Mouse (Mus musculus): Measurements from ENCODE around the gene Smim11. TPM values are rescaled to one million over a fixed set of nuclear protein-coding genes. Genes with fewer than 3 reads are reported as not detected.
A peak's percentile ranks its signal among the peaks of the same experiment; 100 is the strongest.

Smim11 gene
- total and polyA plus RNA-seq, 2 experiments: 19.2 to 22.3 TPM

DNA sequence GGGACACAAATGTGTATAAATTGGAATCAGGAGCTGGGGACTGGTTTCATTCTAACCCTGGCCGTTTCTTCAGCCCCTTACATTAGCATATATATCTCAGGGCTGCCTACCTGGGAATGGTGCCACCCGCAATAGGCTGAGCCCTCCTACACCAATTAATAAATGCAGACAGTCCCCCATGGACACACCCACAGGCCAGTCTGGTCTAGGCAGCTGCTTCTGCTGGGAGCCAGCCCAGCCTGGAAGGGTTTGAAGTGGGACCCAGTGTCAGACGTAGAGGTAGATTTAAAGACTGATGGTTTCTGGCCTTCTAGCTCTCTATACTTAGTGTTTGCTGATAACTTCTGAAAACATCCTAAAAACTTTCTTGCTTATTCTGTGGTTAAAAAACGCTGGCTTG is 8.0 kb downstream of the Smim11 start:
- no peak for TF ChIP-seq POLR2A (IDR thresholded peaks at IDR 0.05; ENCODE audit: extremely low read depth, insufficient read depth, low read length)
- no peak for TF ChIP-seq CTCF (IDR thresholded peaks at IDR 0.05; ENCODE audit: low read depth, low read length)
- H3K4me3 ChIP-seq (ENCODE audit: insufficient read depth, low read depth, low read length): no peak overlapping the region
- H3K9ac ChIP-seq (ENCODE audit: low read depth, low read length): no peak overlapping the region
- DNase-seq (ENCODE audit: extremely low read depth, low read depth, low spot score): no peak
- no peaks in the 10 kb centered on the region for H3K4me1 ChIP-seq (ENCODE audit: control insufficient read depth, insufficient read depth, low read length)
- no peaks in the 10 kb centered on the region for H3K79me2 ChIP-seq (ENCODE audit: control insufficient read depth, insufficient read depth, low read length)
- no peaks in the 10 kb centered on the region for H3K27me3 ChIP-seq (ENCODE audit: control insufficient read depth, insufficient read depth, low read length)
- no peak overlapping the region for H3K27ac ChIP-seq (replicated peaks; ENCODE audit: insufficient read depth, low read depth, low read length)
- 82% methylated on average over 4 of the region's 4 CpGs for WGBS
- H3K36me3 ChIP-seq (ENCODE audit: control insufficient read depth, insufficient read depth, low read length): peaks cover 17% of the 10 kb centered on the region

DNA sequence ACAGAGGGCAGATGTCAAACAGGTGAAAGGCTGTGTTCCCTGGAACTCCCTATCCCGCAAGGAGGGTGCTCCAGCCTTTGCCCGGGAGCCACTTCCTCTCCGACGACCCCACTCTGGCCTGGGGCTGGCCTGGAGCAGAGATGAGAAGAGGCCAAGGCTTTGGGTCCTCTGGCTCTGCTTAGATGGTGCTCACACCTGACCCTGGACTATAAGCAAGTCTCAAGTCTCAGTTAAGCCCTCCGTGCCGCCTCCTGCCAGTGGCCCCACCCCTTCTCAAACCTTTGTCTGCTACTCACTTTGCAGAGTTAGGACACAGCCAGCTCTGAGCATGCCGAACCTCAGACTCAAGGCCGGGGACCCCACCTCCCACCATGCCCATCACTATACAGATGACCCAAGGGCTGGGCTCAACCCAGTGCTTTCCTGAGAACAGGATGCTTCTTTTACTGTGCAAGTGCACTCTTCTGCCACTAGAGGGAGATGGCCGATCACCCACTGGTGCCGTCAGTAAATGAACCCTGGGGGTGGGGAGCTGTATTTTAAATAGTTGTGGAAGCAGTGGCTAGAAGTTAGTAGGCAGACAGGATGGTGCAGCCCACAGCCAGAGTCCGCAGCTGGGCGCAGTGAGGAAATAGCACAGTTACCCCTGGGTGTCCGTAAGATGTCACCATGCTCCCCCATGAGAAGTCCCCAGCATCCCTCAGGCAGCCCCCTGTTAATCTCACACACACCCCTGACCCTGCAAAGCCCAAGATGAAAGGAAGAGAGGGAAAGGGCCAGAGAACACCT is 13.1 kb downstream of the Smim11 start:
- Histone ChIP-seq H3K27me3 (ENCODE audit: control insufficient read depth, insufficient read depth, low read length) (no peaks in the 10 kb centered on the region), H3K36me3 (ENCODE audit: control insufficient read depth, insufficient read depth, low read length) (peaks cover 9% of the 10 kb centered on the region), H3K4me3 (ENCODE audit: insufficient read depth, low read depth, low read length) (no peak overlapping the region), H3K9ac (ENCODE audit: low read depth, low read length) (no peak overlapping the region), H3K4me1 (ENCODE audit: control insufficient read depth, insufficient read depth, low read length) (no peaks in the 10 kb centered on the region), H3K79me2 (ENCODE audit: control insufficient read depth, insufficient read depth, low read length) (no peaks in the 10 kb centered on the region), H3K27ac (replicated peaks; ENCODE audit: insufficient read depth, low read depth, low read length) (no peak overlapping the region)
- peak; percentile 6 for DNase-seq (ENCODE audit: extremely low read depth, low read depth, low spot score)
- TF ChIP-seq POLR2A (IDR thresholded peaks at IDR 0.05; ENCODE audit: extremely low read depth, insufficient read depth, low read length): no peak
- peak; percentile 77 for TF ChIP-seq CTCF (IDR thresholded peaks at IDR 0.05; ENCODE audit: low read depth, low read length)
- 55% methylated on average over 13 of the region's 13 CpGs for WGBS

GRCm38 (mm10) chr16:92316049-92316738 is 15.1 kb downstream of the Smim11 start:
- no peaks in the 10 kb centered on the region for H3K79me2 ChIP-seq (ENCODE audit: control insufficient read depth, insufficient read depth, low read length)
- no peaks in the 10 kb centered on the region for H3K4me1 ChIP-seq (ENCODE audit: control insufficient read depth, insufficient read depth, low read length)
- DNase-seq (ENCODE audit: extremely low read depth, low read depth, low spot score): no peak
- H3K9ac ChIP-seq (ENCODE audit: low read depth, low read length): no peak overlapping the region
- 90% methylated on average over 7 of the region's 7 CpGs for WGBS
- H3K36me3 ChIP-seq (ENCODE audit: control insufficient read depth, insufficient read depth, low read length): peaks cover 4% of the 10 kb centered on the region
- no peak overlapping the region for H3K27ac ChIP-seq (replicated peaks; ENCODE audit: insufficient read depth, low read depth, low read length)
- TF ChIP-seq CTCF (IDR thresholded peaks at IDR 0.05; ENCODE audit: low read depth, low read length) (no peak), POLR2A (IDR thresholded peaks at IDR 0.05; ENCODE audit: extremely low read depth, insufficient read depth, low read length) (no peak)
- H3K4me3 ChIP-seq (ENCODE audit: insufficient read depth, low read depth, low read length): no peak overlapping the region
- H3K27me3 ChIP-seq (ENCODE audit: control insufficient read depth, insufficient read depth, low read length): no peaks in the 10 kb centered on the region

- Histone ChIP-seq H3K36me3 (ENCODE audit: control insufficient read depth, insufficient read depth, low read length) (no peaks in the 10 kb centered on the region), H3K27me3 (ENCODE audit: control insufficient read depth, insufficient read depth, low read length) (no peaks in the 10 kb centered on the region), H3K9ac (ENCODE audit: low read depth, low read length) (no peak overlapping the region), H3K4me1 (ENCODE audit: control insufficient read depth, insufficient read depth, low read length) (no peaks in the 10 kb centered on the region), H3K4me3 (ENCODE audit: insufficient read depth, low read depth, low read length) (no peak overlapping the region), H3K79me2 (ENCODE audit: control insufficient read depth, insufficient read depth, low read length) (no peaks in the 10 kb centered on the region), H3K27ac (replicated peaks; ENCODE audit: insufficient read depth, low read depth, low read length) (no peak overlapping the region)
- 63% methylated on average over 20 of the region's 20 CpGs for WGBS
- TF ChIP-seq POLR2A (IDR thresholded peaks at IDR 0.05; ENCODE audit: extremely low read depth, insufficient read depth, low read length): no peak
- TF ChIP-seq CTCF (IDR thresholded peaks at IDR 0.05; ENCODE audit: low read depth, low read length): peak; percentile 63
- DNase-seq (ENCODE audit: extremely low read depth, low read depth, low spot score): no peak
These were observed 18.4 kb downstream of the Smim11 start for GRCm38 (mm10) chr16:92319353-92320109.

DNA sequence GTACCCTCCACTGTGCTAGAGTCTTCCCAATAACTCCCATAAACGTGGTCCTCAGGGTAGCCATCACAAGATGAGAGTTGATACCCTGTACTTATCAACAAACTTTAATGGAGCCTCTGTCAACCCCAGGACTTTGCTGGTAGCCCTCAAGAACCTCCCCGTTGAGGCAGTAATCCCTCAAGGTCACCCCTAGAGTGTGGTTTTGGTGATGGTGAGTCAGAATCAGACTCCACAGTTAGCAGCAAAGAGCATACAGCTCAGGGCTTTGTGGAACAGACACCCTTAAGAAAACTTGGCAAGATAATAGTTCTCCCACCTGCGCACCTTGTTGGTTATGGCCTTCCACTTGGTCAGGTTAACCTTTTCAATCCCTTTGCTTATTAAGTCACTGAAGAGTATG is 19.3 kb downstream of the Smim11 start:
- Histone ChIP-seq H3K27me3 (ENCODE audit: control insufficient read depth, insufficient read depth, low read length) (no peaks in the 10 kb centered on the region), H3K36me3 (ENCODE audit: control insufficient read depth, insufficient read depth, low read length) (no peaks in the 10 kb centered on the region), H3K27ac (replicated peaks; ENCODE audit: insufficient read depth, low read depth, low read length) (no peak overlapping the region), H3K4me1 (ENCODE audit: control insufficient read depth, insufficient read depth, low read length) (no peaks in the 10 kb centered on the region), H3K4me3 (ENCODE audit: insufficient read depth, low read depth, low read length) (no peak overlapping the region), H3K9ac (ENCODE audit: low read depth, low read length) (no peak overlapping the region), H3K79me2 (ENCODE audit: control insufficient read depth, insufficient read depth, low read length) (no peaks in the 10 kb centered on the region)
- no peak for DNase-seq (ENCODE audit: extremely low read depth, low read depth, low spot score)
- 79% methylated on average over 3 of the region's 3 CpGs for WGBS
- TF ChIP-seq CTCF (IDR thresholded peaks at IDR 0.05; ENCODE audit: low read depth, low read length) (no peak), POLR2A (IDR thresholded peaks at IDR 0.05; ENCODE audit: extremely low read depth, insufficient read depth, low read length) (no peak)
